Mouse (Mus musculus) lung, postnatal 0 days (tissue): ENCODE results near the gene Cdv3.

Experiments used
- CTCF ChIP-seq: IDR thresholded peaks from 2 replicates; pipeline ENCODE4 v1.5.1; 2016; ENCODE audit warnings: antibody characterized with exemption, mild to moderate bottlenecking
- EP300 ChIP-seq: IDR thresholded peaks from 2 replicates; pipeline ENCODE4 v1.6.1; 2016; ENCODE audit warnings: antibody characterized with exemption, mild to moderate bottlenecking, control low read depth

DNA sequence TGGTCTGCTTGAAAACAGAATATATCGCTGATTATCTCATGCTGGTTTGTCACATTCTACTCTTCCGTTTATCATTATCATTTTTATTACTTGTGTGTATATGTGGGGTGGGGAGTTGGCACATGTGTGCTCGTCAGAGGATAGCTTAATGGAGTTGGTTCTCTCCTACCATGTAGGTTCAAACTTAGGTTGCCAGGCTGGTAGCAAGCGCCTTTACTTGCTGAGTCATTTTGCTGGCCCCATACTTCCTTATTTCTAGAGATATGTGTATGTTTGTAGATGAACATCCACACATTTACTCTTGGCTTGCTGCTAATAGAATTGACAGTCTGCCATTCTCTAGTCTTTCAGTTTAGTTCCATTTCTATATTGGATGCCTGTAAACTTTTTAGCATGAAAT lies 18.6 kb downstream of the Cdv3 start:
- no peak for TF ChIP-seq CTCF
- no peak for TF ChIP-seq EP300
